Mouse (Mus musculus): ENCODE measurements at regions not wholly inside any gene's neighbourhood (a gene's known extent, or its start where the extent isn't known, plus 50 kb on each side); places are given as distances from the start of the nearest gene placed in this dataset.

GRCm38 (mm10) chr8:128002806-128003205 lies 355.6 kb upstream of the Nrp1 start:
- TF ChIP-seq POLR2A (IDR thresholded peaks at IDR 0.05; ENCODE audit: low read depth, low read length) (no peak), CTCF (IDR thresholded peaks at IDR 0.05; ENCODE audit: borderline replicate concordance, insufficient read depth, low read length) (no peak)
